18 mouse cellular contexts compared by ENCODE assay signal in genomic region chr9:122069560-122070174, GRCm38 (mm10). TPM values are rescaled to one million over a fixed set of nuclear protein-coding genes. Genes with fewer than 3 reads are reported as not detected.
DNase-seq lines count a peak whose midpoint lies in the region; ATAC-seq and TF ChIP-seq lines count a peak whose summit lies in the region.
"Had no signal": no experiment of that assay in that cellular context is flagged by ENCODE, and none has a peak within 500 bp of the region (broad histone marks: within the 10 kb centered on the region; RNA-seq: fewer than 3 reads in every experiment).

No protein-coding gene starts in this region.

- H3K9ac ChIP-seq in liver, embryonic 12.5 days, result no peak overlapping the region
- no peak overlapping the region for H3K9ac ChIP-seq in liver, embryonic 11.5 days (ENCODE audit: low read depth, low read length)
- H3K9ac ChIP-seq in intestine, embryonic 15.5 days, result no peak overlapping the region
- H3K9ac ChIP-seq: kidney, embryonic 15.5 days; liver, embryonic 15.5 days; midbrain, embryonic 15.5 days had no signal

- H3K27ac ChIP-seq in liver, embryonic 12.5 days, result no peak overlapping the region
- H3K27ac ChIP-seq in liver, embryonic 11.5 days (ENCODE audit: low read depth, low read length), result no peak overlapping the region
- no peak overlapping the region for H3K27ac ChIP-seq in intestine, embryonic 15.5 days
- peak overlapping the region; percentile 75; the same call in 1 of the 2 replicates for H3K27ac ChIP-seq in small intestine, adult 2 months (ENCODE audit: insufficient read depth, low read depth, low read length)
- H3K27ac ChIP-seq: kidney, embryonic 15.5 days; liver, embryonic 15.5 days; midbrain, embryonic 15.5 days had no signal

- peak; percentile 32; the same call in 1 of the 2 replicates for ATAC-seq in liver, embryonic 12.5 days
- ATAC-seq in liver, embryonic 11.5 days (replicated peaks; ENCODE audit: low FRiP score), result no peak; the same call in 1 of the 2 replicates
- 0 out of 2 replicates have a peak, but pooled peaks have one; percentile 34 for ATAC-seq in intestine, embryonic 15.5 days
- ATAC-seq: activated CD4-positive, CD25-positive, alpha-beta regulatory T cell, adult 4 months; forebrain, embryonic 16.5 days; hindbrain, embryonic 16.5 days; midbrain, embryonic 15.5 days had no signal

- H3K27me3 ChIP-seq in liver, embryonic 12.5 days (replicated peaks), result no peaks in the 10 kb centered on the region
- no peaks in the 10 kb centered on the region for H3K27me3 ChIP-seq in liver, embryonic 11.5 days (replicated peaks; ENCODE audit: control insufficient read depth, insufficient read depth, low read length)
- H3K27me3 ChIP-seq in intestine, embryonic 15.5 days (replicated peaks), result no peaks in the 10 kb centered on the region
- H3K27me3 ChIP-seq in small intestine, adult 2 months (ENCODE audit: control insufficient read depth, insufficient read depth, low read length), result no peaks in the 10 kb centered on the region
- H3K27me3 ChIP-seq: kidney, embryonic 15.5 days; liver, embryonic 15.5 days; midbrain, embryonic 15.5 days had no signal

- no peaks in the 10 kb centered on the region for H3K4me1 ChIP-seq in liver, embryonic 12.5 days
- H3K4me1 ChIP-seq in liver, embryonic 11.5 days (replicated peaks; ENCODE audit: control insufficient read depth, insufficient read depth, low read length), result no peaks in the 10 kb centered on the region
- H3K4me1 ChIP-seq in intestine, embryonic 15.5 days (replicated peaks), result no peaks in the 10 kb centered on the region
- peaks cover 8% of the 10 kb centered on the region for H3K4me1 ChIP-seq in lung, adult 2 months (ENCODE audit: control insufficient read depth, insufficient read depth, low read length)
- H3K4me1 ChIP-seq in small intestine, adult 2 months (ENCODE audit: control insufficient read depth, insufficient read depth, insufficient read length, low read length), result peaks cover 16% of the 10 kb centered on the region; the same call in 1 of the 2 replicates
- H3K4me1 ChIP-seq: liver, embryonic 15.5 days; midbrain, embryonic 15.5 days had no signal

- no peaks in the 10 kb centered on the region for H3K9me3 ChIP-seq in liver, embryonic 12.5 days (replicated peaks)
- no peaks in the 10 kb centered on the region for H3K9me3 ChIP-seq in liver, embryonic 11.5 days (ENCODE audit: control insufficient read depth, low read length)
- H3K9me3 ChIP-seq in intestine, embryonic 15.5 days, result no peaks in the 10 kb centered on the region
- H3K9me3 ChIP-seq: kidney, embryonic 15.5 days; liver, embryonic 15.5 days; midbrain, embryonic 15.5 days had no signal

- no peak overlapping the region for H3K4me2 ChIP-seq in liver, embryonic 12.5 days
- H3K4me2 ChIP-seq in liver, embryonic 11.5 days, result no peak overlapping the region
- H3K4me2 ChIP-seq in intestine, embryonic 15.5 days (replicated peaks), result no peak overlapping the region
- H3K4me2 ChIP-seq: kidney, embryonic 15.5 days; liver, embryonic 15.5 days; midbrain, embryonic 15.5 days had no signal

- no peak overlapping the region for H3K4me3 ChIP-seq in liver, embryonic 12.5 days
- no peak overlapping the region for H3K4me3 ChIP-seq in liver, embryonic 11.5 days (ENCODE audit: low read depth, low read length)
- no peak overlapping the region for H3K4me3 ChIP-seq in intestine, embryonic 15.5 days (replicated peaks)
- no peak overlapping the region for H3K4me3 ChIP-seq in lung, adult 2 months (replicated peaks; ENCODE audit: extremely low read depth, low read depth, low read length)
- no peak overlapping the region for H3K4me3 ChIP-seq in small intestine, adult 2 months (ENCODE audit: low read depth, low read length)
- H3K4me3 ChIP-seq: gastrocnemius, adult 2 months; kidney, embryonic 15.5 days; liver, embryonic 15.5 days; midbrain, embryonic 15.5 days had no signal

- no peak for TF ChIP-seq CTCF in lung, adult 2 months (IDR thresholded peaks at IDR 0.05; ENCODE audit: insufficient read depth, low read length)
- no peak for TF ChIP-seq CTCF in small intestine, adult 2 months (IDR thresholded peaks at IDR 0.05; ENCODE audit: extremely low read depth, insufficient read length, insufficient replicate concordance, low read depth, low read length)

- no peak for TF ChIP-seq POLR2A in lung, adult 2 months (IDR thresholded peaks at IDR 0.05; ENCODE audit: borderline replicate concordance, extremely low read depth, low read depth, low read length)
- no peak for TF ChIP-seq POLR2A in small intestine, adult 2 months (IDR thresholded peaks at IDR 0.05; ENCODE audit: low read depth, low read length)

- no peaks in the 10 kb centered on the region for H3K36me3 ChIP-seq in liver, embryonic 12.5 days
- no peaks in the 10 kb centered on the region for H3K36me3 ChIP-seq in liver, embryonic 11.5 days (ENCODE audit: control insufficient read depth, insufficient read depth, low read length)
- H3K36me3 ChIP-seq in intestine, embryonic 15.5 days, result no peaks in the 10 kb centered on the region
- no peaks in the 10 kb centered on the region for H3K36me3 ChIP-seq in small intestine, adult 2 months (ENCODE audit: control insufficient read depth, insufficient read depth, low read length)
- H3K36me3 ChIP-seq: kidney, embryonic 15.5 days; liver, embryonic 15.5 days; midbrain, embryonic 15.5 days had no signal

- DNase-seq in liver, embryonic 11.5 days (ENCODE audit: low spot score), result no peak
- peak; percentile 33 for DNase-seq in lung, adult 2 months
- no peak for DNase-seq in T-cell, adult 2 months (ENCODE audit: low spot score)
- no peak for DNase-seq in left cerebral cortex, adult 11 months (ENCODE audit: low spot score)
- DNase-seq: cerebellum, postnatal 14 days; gastrocnemius, adult 2 months; heart, adult 18-20 months; heart, postnatal 14 days; thymus, adult 18-20 months had no signal

- WGBS in liver, embryonic 12.5 days (ENCODE audit: insufficient replicate concordance), result 56% methylated on average over 11 of the region's 11 CpGs
- 62% methylated on average over 11 of the region's 11 CpGs for WGBS in liver, embryonic 11.5 days
- 57% methylated on average over 11 of the region's 11 CpGs for WGBS in intestine, embryonic 15.5 days
- 51% methylated on average over 11 of the region's 11 CpGs for WGBS in lung, adult 2 months
- WGBS in small intestine, adult 2 months, result 43% methylated on average over 11 of the region's 11 CpGs

RNA-seq across cellular contexts. Expression of gene Snrk, which starts 47.4 kb away (rescaled TPM):
- polyA plus RNA-seq in liver, embryonic 12.5 days (2016; fragmentation: Nextera tagmentation; extraction: Ambion mirVana), result 23.6 and 25.8 TPM in 2 replicates
- polyA plus RNA-seq in liver, embryonic 11.5 days (2014; fragmentation: Nextera tagmentation; extraction: Ambion mirVana), result 27.0 and 34.1 TPM in 2 replicates
- 46.1 and 49.4 TPM in 2 replicates for polyA plus RNA-seq in intestine, embryonic 15.5 days (2015; fragmentation: Nextera tagmentation; extraction: Ambion mirVana)
- polyA plus RNA-seq in lung, adult 2 months (2012; rRNA removed), result 107 and 129 TPM in 2 replicates
- 15.2 and 52.6 TPM in 2 replicates for polyA plus RNA-seq in small intestine, adult 2 months (2012; rRNA removed)
